Mouse (Mus musculus) spleen, adult 2 months (tissue): ENCODE results near the gene Mdga2. TPM values are rescaled to one million over a fixed set of nuclear protein-coding genes. Genes with fewer than 3 reads are reported as not detected.

Experiments
- DNase-seq, 2 experiments: peaks; one replicate each; pipeline versions ENCODE4 v3.0.0 to v3.0.0-alpha.2; 2012 to 2021; ENCODE audit warnings: low spot score in 2 of 2, low read depth in 1 of 2
- H3K27ac ChIP-seq: fragments of 200-500 bp; 2 replicates; pipeline ENCODE4 v1.5.1; 2012; ENCODE audit warnings: low read length, inconsistent platforms; ENCODE audit not compliant: insufficient read depth
- H3K27me3 ChIP-seq: fragments of 200-500 bp; 2 replicates; pipeline ENCODE4 v1.6.1; 2012; ENCODE audit warnings: mild to moderate bottlenecking, moderate library complexity, low read length, inconsistent platforms; ENCODE audit not compliant: control insufficient read depth, insufficient read depth
- H3K36me3 ChIP-seq: fragments of 200-500 bp; 2 replicates; pipeline ENCODE4 v1.6.1; 2012; ENCODE audit warnings: mild to moderate bottlenecking, low read length, inconsistent platforms; ENCODE audit not compliant: control insufficient read depth, insufficient read depth
- H3K4me1 ChIP-seq: fragments of 200-500 bp; 2 replicates; pipeline ENCODE4 v1.6.1; 2011; ENCODE audit warnings: inconsistent platforms; ENCODE audit not compliant: control insufficient read depth, insufficient read depth, insufficient read length
- H3K4me3 ChIP-seq: fragments of 200-500 bp; 2 replicates; pipeline ENCODE4 v1.5.1; 2011; ENCODE audit warnings: mild to moderate bottlenecking, inconsistent platforms; ENCODE audit not compliant: insufficient read depth, insufficient read length; ENCODE audit errors: extremely low read depth
- CTCF ChIP-seq: fragments of 200-500 bp; IDR thresholded peaks from 2 replicates; pipeline ENCODE4 v1.5.1; 2011; ENCODE audit warnings: mild to moderate bottlenecking, inconsistent platforms; ENCODE audit not compliant: insufficient read depth, insufficient read length, insufficient replicate concordance; ENCODE audit errors: extremely low read depth
- POLR2A ChIP-seq: fragments of 200-500 bp; IDR thresholded peaks from 2 replicates; pipeline ENCODE4 v1.6.1; 2011; ENCODE audit warnings: low read depth, low read length, inconsistent platforms
- WGBS: fragments of 180-500 bp; shearing (Covaris S2); methylation state at CpG from one replicate; pipeline ENCODE4 v1.1.7; 2018; 5-methylcytosine and 5-hydroxymethylcytosine counted together
- polyA plus RNA-seq: library from polyadenylated mRNA; depleted of rRNA; stranded (reverse); fragments of >200 nt; gene quantifications from 2 replicates; pipeline ENCODE4 v1.2.3, GENCODE M21; 2012

Mdga2 gene
- polyA plus RNA-seq, 1 experiment: 0.04 TPM

DNA sequence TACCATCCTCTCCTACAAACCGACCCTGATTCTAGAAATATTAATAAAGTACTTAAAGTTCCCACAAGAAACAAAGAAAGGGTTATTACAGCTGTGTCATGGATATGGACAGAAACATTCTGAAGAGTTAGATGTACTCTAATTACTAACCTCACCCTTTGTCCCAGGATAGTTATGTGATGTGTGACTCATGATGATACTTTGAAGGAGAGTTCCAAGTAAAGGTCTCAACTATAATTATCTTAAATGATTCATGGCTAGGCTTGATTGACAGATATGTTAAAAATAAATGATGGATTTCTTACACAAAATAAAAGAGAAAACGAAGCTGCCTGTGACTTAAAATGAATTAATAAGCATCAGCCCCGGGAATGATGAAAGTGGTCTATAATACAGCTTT is 332.1 kb downstream of the Mdga2 start:
- no peak overlapping the region for H3K4me3 ChIP-seq
- no peak for DNase-seq
- WGBS: 73% methylated on average over 3 of the region's 3 CpGs
- H3K27ac ChIP-seq: no peak overlapping the region
- no peaks in the 10 kb centered on the region for H3K36me3 ChIP-seq
- TF ChIP-seq CTCF: no peak
- TF ChIP-seq POLR2A: no peak
- no peaks in the 10 kb centered on the region for H3K4me1 ChIP-seq
- no peaks in the 10 kb centered on the region for H3K27me3 ChIP-seq

DNA sequence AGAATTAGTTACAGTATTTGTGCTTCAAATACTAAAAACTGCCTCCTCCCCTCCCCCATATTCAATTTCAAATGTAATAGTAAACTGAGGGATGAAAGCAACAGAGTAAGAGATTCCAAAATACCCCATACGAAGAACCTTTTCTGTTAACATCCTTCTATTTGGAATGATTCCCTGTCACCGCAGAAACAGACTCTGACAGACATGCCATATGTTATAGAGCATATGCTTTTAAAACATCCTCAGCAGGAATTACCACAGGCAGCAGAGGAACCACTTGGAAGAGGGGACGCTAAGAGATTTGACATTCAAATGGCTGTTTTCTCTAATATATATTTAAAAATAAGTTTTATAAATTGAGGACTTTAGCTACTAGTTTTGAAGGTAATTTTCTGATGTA is 333.1 kb downstream of the Mdga2 start:
- WGBS: 90% methylated on average over 3 of the region's 3 CpGs
- no peak for DNase-seq
- no peak for TF ChIP-seq POLR2A
- no peak for TF ChIP-seq CTCF
- H3K36me3 ChIP-seq: no peaks in the 10 kb centered on the region
- H3K4me1 ChIP-seq: no peaks in the 10 kb centered on the region
- H3K27me3 ChIP-seq: no peaks in the 10 kb centered on the region
- H3K27ac ChIP-seq: no peak overlapping the region
- no peak overlapping the region for H3K4me3 ChIP-seq

GRCm38 (mm10) chr12:66888636-66889035 is 333.7 kb downstream of the Mdga2 start:
- no peaks in the 10 kb centered on the region for H3K36me3 ChIP-seq
- WGBS: 74% methylated on average over 1 of the region's 1 CpGs
- TF ChIP-seq CTCF (no peak), POLR2A (no peak)
- DNase-seq: no peak
- no peak overlapping the region for H3K27ac ChIP-seq
- no peak overlapping the region for H3K4me3 ChIP-seq
- no peaks in the 10 kb centered on the region for H3K27me3 ChIP-seq
- no peaks in the 10 kb centered on the region for H3K4me1 ChIP-seq

GRCm38 (mm10) chr12:66866199-66866598 is 356.1 kb downstream of the Mdga2 start:
- no peaks in the 10 kb centered on the region for H3K27me3 ChIP-seq
- 78% methylated on average over 3 of the region's 3 CpGs for WGBS
- TF ChIP-seq CTCF (no peak), POLR2A (no peak)
- no peak overlapping the region for H3K4me3 ChIP-seq
- H3K4me1 ChIP-seq: no peaks in the 10 kb centered on the region
- H3K27ac ChIP-seq: no peak overlapping the region
- H3K36me3 ChIP-seq: no peaks in the 10 kb centered on the region
- no peak for DNase-seq

GRCm38 (mm10) chr12:66853167-66853566 is 369.2 kb downstream of the Mdga2 start:
- Histone ChIP-seq H3K4me3 (no peak overlapping the region), H3K27ac (no peak overlapping the region), H3K36me3 (no peaks in the 10 kb centered on the region), H3K27me3 (no peaks in the 10 kb centered on the region), H3K4me1 (no peaks in the 10 kb centered on the region)
- TF ChIP-seq POLR2A (no peak), CTCF (no peak)
- WGBS: 11% methylated on average over 3 of the region's 3 CpGs
- no peak for DNase-seq

DNA sequence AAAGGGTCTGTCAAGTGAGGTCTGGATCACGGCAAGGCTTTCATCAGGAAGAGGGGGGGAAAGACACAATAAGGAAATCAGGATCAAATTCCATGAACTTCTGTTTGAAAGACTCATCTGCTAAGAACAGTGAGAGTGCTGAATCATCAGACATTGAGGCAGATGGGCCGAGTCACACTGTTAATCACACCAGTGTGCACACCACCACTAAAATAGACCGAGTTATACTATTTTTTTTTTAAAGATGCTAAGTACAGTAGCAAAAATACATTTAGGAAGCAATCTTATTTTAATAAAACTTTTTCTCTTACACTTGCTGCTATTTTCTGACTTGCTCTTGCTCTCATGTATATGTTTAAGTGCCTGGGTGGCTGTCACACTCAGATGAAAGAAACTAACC is 382.0 kb downstream of the Mdga2 start:
- no peaks in the 10 kb centered on the region for H3K36me3 ChIP-seq
- no peaks in the 10 kb centered on the region for H3K27me3 ChIP-seq
- no peak overlapping the region for H3K27ac ChIP-seq
- H3K4me3 ChIP-seq: no peak overlapping the region
- no peaks in the 10 kb centered on the region for H3K4me1 ChIP-seq
- DNase-seq: no peak
- TF ChIP-seq POLR2A (no peak), CTCF (no peak)
- 73% methylated on average over 3 of the region's 3 CpGs for WGBS

- no peak overlapping the region for H3K27ac ChIP-seq
- no peaks in the 10 kb centered on the region for H3K4me1 ChIP-seq
- no peak for DNase-seq
- no peaks in the 10 kb centered on the region for H3K27me3 ChIP-seq
- H3K4me3 ChIP-seq: no peak overlapping the region
- no peak for TF ChIP-seq CTCF
- TF ChIP-seq POLR2A: no peak
- no peaks in the 10 kb centered on the region for H3K36me3 ChIP-seq
Measured at GRCm38 (mm10) chr12:66755653-66756052, 466.7 kb downstream of the Mdga2 start.
